Mouse (Mus musculus) small intestine, adult 2 months (tissue): ENCODE data around the gene Gm20708. TPM values are rescaled to one million over a fixed set of nuclear protein-coding genes. Genes with fewer than 3 reads are reported as not detected.
"Not testable (repeated sequence)": the region's sequence is repeated elsewhere in the genome, so short reads cannot be mapped to it uniquely, and the experiment has no call there.

ENCODE experiments used
- H3K27ac ChIP-seq: fragments of 200-500 bp; 2 replicates; pipeline ENCODE4 v1.5.1; 2012; ENCODE audit warnings: low read depth, low read length, control low read depth, inconsistent platforms; ENCODE audit not compliant: insufficient read depth
- H3K27me3 ChIP-seq: fragments of 200-500 bp; 2 replicates; pipeline ENCODE4 v1.6.1; 2012; ENCODE audit warnings: mild to moderate bottlenecking, moderate library complexity, low read length, inconsistent platforms; ENCODE audit not compliant: control insufficient read depth, insufficient read depth
- H3K36me3 ChIP-seq: fragments of 200-500 bp; 2 replicates; pipeline ENCODE4 v1.6.1; 2012; ENCODE audit warnings: mild to moderate bottlenecking, low read length, control low read depth, inconsistent platforms; ENCODE audit not compliant: control insufficient read depth, insufficient read depth
- H3K4me1 ChIP-seq: fragments of 200-500 bp; 2 replicates; pipeline ENCODE4 v1.6.1; 2012; ENCODE audit warnings: low read length, inconsistent platforms, mixed read lengths; ENCODE audit not compliant: control insufficient read depth, insufficient read depth, insufficient read length
- H3K4me3 ChIP-seq: fragments of 200-500 bp; 2 replicates; pipeline ENCODE4 v1.5.1; 2012; ENCODE audit warnings: low read depth, mild to moderate bottlenecking, control low read depth, inconsistent platforms, low read length, moderate library complexity
- CTCF ChIP-seq: fragments of 200-500 bp; IDR thresholded peaks from 2 replicates; pipeline ENCODE4 v1.5.1; 2012; ENCODE audit warnings: low read depth, mild to moderate bottlenecking, control low read depth, inconsistent platforms, low read length, moderate library complexity, mixed read lengths; ENCODE audit not compliant: insufficient replicate concordance, insufficient read length; ENCODE audit errors: extremely low read depth
- POLR2A ChIP-seq: fragments of 200-500 bp; IDR thresholded peaks from 2 replicates; pipeline ENCODE4 v1.6.1; 2012; ENCODE audit warnings: low read depth, mild to moderate bottlenecking, control low read depth, inconsistent platforms, low read length, moderate library complexity
- WGBS: fragments of 180-500 bp; shearing (Covaris S2); methylation state at CpG from one replicate; pipeline ENCODE4 v1.1.7; 2018; 5-methylcytosine and 5-hydroxymethylcytosine counted together
- polyA plus RNA-seq: library from polyadenylated mRNA; depleted of rRNA; stranded (reverse); fragments of >200 nt; gene quantifications from 2 replicates; pipeline ENCODE4 v1.2.3, GENCODE M21; 2012

The Gm20708 gene
- polyA plus RNA-seq, 1 experiment = 0.06 TPM

DNA sequence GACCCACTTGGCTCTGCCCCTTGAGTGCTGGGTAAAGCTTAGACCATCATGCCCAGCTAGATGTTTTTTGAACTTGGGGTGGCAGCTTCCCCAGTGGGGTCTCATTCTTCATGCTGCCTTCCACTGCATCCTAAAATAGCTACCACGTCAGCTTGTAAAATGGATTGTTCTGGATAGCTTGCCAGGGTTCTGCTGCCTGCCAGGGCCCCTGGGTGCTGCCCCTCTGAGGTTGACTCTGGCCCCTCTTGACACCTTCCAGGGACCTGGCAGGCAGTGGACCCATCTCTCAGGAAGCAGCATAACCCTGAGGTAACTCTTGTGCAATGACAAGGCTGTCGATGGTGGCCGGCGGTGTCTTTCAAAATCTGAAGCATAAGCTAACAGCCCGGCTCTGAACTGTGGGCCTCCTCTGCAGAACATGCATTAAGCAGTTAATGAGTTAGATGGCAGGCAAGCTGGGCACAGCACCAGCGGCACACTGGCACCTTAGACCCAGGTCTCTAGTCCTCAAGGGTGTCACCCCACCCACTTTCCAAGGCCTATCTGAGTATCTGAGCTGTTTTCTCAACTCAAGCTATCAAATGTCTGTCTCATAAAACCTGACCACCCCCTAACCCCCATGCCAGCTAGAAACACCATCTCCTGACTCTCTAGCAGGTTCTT, 5.4 kb downstream of the Gm20708 start:
- Histone ChIP-seq H3K36me3 (peaks cover 37% of the 10 kb centered on the region), H3K4me3 (no peak overlapping the region), H3K27me3 (no peaks in the 10 kb centered on the region), H3K27ac (peak overlapping the region; percentile 27; the same call in 1 of the 2 replicates), H3K4me1 (peaks cover 38% of the 10 kb centered on the region)
- 60% methylated on average over 6 of the region's 6 CpGs for WGBS
- TF ChIP-seq POLR2A (no peak), CTCF (no peak)

DNA sequence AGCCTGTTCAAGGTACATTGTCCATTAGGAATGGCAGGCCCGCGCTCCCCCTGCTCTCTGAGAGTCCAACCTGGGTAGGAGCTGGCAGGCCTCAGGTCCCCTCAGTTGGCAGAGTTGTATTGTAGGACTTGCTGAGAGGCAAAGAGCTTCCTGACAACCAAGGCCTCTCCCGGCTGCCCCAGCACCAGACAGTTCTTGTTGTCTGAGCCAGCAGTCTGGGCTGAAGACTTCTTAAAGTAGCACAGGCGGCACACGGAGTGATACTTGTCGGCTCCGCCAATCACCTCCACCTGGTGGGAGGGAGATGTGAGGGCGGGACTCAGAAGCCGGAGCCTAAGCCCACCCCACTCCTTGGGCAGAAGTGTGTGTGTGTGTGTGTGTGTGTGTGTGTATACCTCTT, 6.4 kb downstream of the Gm20708 start:
- not testable (repeated sequence) for H3K27me3 ChIP-seq, H3K4me3 ChIP-seq, H3K27ac ChIP-seq
- WGBS = 71% methylated on average over 9 of the region's 9 CpGs
- Histone ChIP-seq H3K36me3 (peaks cover 43% of the 10 kb centered on the region), H3K4me1 (peaks cover 40% of the 10 kb centered on the region)

DNA sequence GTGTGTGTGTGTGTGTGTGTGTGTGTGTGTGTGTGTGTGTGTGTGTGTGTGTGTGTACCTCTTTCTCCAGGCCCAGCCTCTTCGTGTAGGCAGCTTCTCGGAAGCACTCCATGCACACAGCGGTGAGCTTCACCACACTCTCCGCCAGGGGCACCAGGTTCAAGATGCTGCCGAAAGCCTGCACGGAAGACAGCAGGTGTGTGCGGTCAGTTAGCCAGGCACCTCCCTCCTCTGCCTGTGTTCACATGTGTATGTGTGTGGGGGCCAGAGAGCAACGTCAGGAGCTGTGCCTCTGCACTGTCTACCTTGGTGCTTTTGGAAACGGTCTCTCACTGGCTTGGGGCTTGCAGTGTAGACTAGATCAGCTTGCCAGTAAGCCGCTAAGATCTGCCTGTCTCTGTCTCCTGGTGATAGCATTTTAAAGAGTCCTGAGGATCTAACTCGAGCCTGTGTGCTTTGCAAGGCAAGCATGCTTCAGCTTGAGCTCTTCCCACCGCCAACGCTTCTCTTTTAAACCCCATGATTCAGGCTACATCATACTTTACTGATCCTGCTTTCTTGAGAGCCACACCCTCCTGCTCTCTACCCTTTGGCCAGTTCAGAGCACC, 7.0 kb downstream of the Gm20708 start:
- H3K27ac ChIP-seq = peak overlapping the region; percentile 52
- H3K27me3 ChIP-seq = no peaks in the 10 kb centered on the region
- WGBS = 62% methylated on average over 13 of the region's 13 CpGs
- peaks cover 39% of the 10 kb centered on the region for H3K4me1 ChIP-seq
- peaks cover 43% of the 10 kb centered on the region for H3K36me3 ChIP-seq
- TF ChIP-seq POLR2A = 0 out of 2 replicates have a peak, but pooled peaks have one; percentile 19
- no peak for TF ChIP-seq CTCF
- no peak overlapping the region for H3K4me3 ChIP-seq

DNA sequence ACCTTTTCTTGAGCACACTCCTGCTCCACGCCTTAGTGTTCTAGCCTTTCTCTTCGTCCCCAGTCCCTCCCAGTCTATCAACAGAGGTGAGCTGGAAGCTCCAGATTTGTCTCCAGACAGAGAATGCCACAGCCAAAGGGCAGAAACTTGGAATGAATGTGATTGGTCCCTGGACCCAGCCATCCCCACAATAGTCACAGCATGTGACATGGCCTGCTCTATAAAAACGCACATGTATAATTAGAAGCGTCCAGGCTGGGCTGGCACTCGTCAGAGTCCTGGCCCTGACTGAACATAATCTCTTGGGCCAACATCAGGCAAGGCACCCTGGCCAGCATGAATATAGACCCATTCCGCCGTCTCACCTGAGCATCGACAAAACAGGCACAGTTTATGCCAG, 9.6 kb downstream of the Gm20708 start:
- Histone ChIP-seq H3K36me3 (peaks cover 32% of the 10 kb centered on the region), H3K4me3 (no peak overlapping the region), H3K27ac (no peak overlapping the region; the same call in 1 of the 2 replicates), H3K4me1 (peaks cover 40% of the 10 kb centered on the region), H3K27me3 (no peaks in the 10 kb centered on the region)
- TF ChIP-seq POLR2A = no peak
- no peak for TF ChIP-seq CTCF
- WGBS = 62% methylated on average over 8 of the region's 8 CpGs

DNA sequence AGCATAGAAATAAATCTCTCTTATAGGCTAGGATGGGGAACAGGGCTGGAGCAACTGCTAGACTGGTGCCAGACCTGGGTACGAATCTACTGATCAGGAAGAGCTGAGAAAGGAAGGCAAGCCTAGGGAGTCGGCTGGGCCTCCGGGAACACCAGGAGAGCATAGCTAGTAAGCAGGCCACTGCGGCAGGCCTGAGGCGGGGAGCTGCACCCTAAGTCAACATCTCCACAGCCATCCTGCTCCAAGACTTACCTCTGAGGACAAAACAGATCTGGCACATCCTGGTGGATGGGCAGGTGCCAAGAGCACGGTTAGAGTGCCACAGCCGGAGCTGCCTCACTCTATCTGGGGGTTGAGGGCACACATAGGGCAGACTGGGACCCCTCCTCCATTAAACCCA, 10.7 kb downstream of the Gm20708 start:
- 44% methylated on average over 7 of the region's 7 CpGs for WGBS
- Histone ChIP-seq H3K4me3 (no peak overlapping the region), H3K4me1 (peaks cover 35% of the 10 kb centered on the region), H3K27ac (no peak overlapping the region), H3K36me3 (peaks cover 24% of the 10 kb centered on the region), H3K27me3 (no peaks in the 10 kb centered on the region)
- TF ChIP-seq CTCF = no peak
- no peak for TF ChIP-seq POLR2A

DNA sequence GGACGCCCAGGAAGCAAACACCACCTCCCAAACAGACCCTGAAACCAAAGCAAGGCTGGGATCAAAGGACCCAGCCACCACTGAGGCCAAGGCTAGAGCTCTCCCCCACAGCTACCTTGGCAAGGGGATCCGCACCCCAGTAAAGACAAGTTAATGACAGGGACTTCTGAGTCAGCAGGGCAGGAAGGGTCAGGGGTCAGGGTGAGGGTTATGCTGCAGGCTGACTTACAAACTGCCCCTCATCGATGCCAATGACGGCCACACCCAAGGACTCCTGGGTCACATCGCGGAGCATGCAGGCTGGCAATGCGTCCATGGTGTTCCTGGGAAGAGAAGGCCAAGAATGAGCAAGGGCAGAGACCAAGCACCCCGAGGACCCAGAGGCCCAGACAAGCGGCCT, 12.4 kb downstream of the Gm20708 start:
- WGBS = 66% methylated on average over 9 of the region's 9 CpGs
- no peak overlapping the region for H3K4me3 ChIP-seq
- H3K4me1 ChIP-seq = peaks cover 29% of the 10 kb centered on the region
- H3K27ac ChIP-seq = no peak overlapping the region
- TF ChIP-seq POLR2A = no peak
- TF ChIP-seq CTCF = no peak
- peaks cover 24% of the 10 kb centered on the region for H3K36me3 ChIP-seq
- H3K27me3 ChIP-seq = no peaks in the 10 kb centered on the region

DNA sequence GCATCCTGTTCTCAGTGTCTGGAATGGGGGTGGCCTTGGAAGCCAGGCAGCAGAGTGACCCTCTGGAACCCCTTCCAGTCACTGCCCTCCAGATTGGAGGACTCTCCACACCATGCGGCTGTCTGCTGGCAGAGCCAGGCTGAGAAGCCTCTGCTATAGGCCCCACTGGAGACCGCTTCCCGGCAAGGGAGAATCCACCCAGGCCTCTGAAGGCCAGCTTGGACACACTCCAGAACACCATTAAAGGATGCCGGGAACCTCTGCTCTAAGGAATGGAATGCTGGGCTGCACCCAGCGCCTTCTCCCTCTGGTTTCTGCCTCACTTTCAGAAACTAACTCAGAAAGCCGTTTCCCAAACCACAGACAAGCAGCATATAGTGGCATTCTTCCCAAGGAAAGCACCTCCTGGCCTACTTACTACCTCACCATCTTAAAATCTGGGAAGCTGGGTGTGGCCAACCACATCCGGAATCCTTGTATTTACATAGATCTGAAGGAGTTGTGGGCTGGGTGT, 13.3 kb downstream of the Gm20708 start:
- H3K27ac ChIP-seq = peak overlapping the region; percentile 25
- no peak for TF ChIP-seq POLR2A
- no peak for TF ChIP-seq CTCF
- 52% methylated on average over 7 of the region's 7 CpGs for WGBS
- no peaks in the 10 kb centered on the region for H3K27me3 ChIP-seq
- H3K4me1 ChIP-seq = peaks cover 34% of the 10 kb centered on the region
- H3K36me3 ChIP-seq = peaks cover 17% of the 10 kb centered on the region
- H3K4me3 ChIP-seq = no peak overlapping the region
